Mouse (Mus musculus) T-helper 17 cell (primary cell): Measurements from ENCODE around the gene Ddx5.
"Not testable (repeated sequence)": the region's sequence is repeated elsewhere in the genome, so short reads cannot be mapped to it uniquely, and the experiment has no call there.

Experiments
- in situ Hi-C, 2 experiments: fragments of 300-600 bp; cut with MboI, MseI; formaldehyde crosslinking; loops; 1 replicate in 1 of 2; 2 replicates in 1 of 2; pipeline ENCODE4 v1.15.1; 2025; ENCODE audit warnings: high pct_unique_total_duplicates in 2 of 2

Ddx5 gene

GRCm38 (mm10) chr11:106762800-106763185 lies 26.2 kb downstream of the Ddx5 start:
- in situ Hi-C loops: loop anchor here in 1 of 2 experiments (10.0 kb wide), 1 partner anchor 348 kb away; no protein-coding TSS in a partner anchor

DNA sequence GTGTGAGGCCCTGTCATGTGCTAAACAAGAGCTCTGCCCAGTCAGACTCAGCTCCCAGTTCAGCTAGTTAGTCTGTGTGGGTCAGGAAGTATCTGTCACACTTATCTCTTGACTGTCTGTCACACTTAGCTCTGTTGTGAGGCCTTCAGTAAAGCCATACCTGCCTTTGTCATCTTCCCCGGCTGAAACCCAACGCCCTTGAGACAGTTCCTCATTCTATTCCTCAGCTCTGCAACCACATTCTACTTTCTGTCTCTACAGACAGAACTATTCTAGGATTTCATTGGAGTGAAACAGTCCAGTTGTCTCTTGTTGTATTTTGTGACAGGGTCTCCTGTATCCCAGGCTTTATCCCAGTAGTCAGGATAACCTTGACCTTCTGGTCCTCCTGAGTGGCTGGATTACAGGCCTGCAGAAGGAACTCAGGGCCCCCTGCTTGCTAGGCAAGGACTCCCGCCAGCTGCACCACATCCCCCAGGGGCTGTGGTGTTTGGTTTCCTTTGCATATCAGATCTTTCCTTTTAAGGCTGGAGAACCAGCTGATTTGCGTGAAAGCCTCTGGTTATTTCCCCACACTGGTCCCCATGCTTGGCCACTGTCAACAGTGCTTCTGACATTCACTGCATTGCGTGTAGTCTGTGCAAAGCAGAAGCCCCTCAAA lies 26.7 kb downstream of the Ddx5 start:
- in situ Hi-C loops: loop anchor here in 1 of 2 experiments (10.0 kb wide), 1 partner anchor 347 kb away; no protein-coding TSS in a partner anchor

GRCm38 (mm10) chr11:106760511-106760910 lies 28.5 kb downstream of the Ddx5 start:
- in situ Hi-C loops: loop anchor here in 1 of 2 experiments (10.0 kb wide), 1 partner anchor 346 kb away; no protein-coding TSS in a partner anchor

- in situ Hi-C loops: no loop called here
These were observed 30.0 kb downstream of the Ddx5 start for GRCm38 (mm10) chr11:106759028-106759427.

DNA sequence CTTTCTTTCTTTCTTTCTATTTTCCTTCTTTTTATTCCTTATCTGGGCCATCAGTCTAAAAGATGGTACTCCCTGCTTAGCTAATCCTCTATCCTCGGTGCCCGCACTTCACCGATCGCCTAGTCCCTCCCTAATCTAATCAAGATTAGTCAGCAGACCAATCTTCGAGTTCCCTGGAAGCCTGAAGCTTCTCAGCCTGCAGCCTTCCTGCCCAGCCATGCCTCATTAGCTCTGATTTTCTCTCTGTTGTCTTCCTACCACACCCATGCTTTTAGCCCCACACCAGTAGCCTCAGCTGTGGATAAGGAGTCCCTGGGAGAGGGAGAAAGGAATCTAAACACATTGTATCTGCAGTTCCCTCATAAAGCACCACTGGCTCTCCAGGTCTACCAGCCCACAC lies 33.4 kb downstream of the Ddx5 start:
- in situ Hi-C loops: no loop called here

DNA sequence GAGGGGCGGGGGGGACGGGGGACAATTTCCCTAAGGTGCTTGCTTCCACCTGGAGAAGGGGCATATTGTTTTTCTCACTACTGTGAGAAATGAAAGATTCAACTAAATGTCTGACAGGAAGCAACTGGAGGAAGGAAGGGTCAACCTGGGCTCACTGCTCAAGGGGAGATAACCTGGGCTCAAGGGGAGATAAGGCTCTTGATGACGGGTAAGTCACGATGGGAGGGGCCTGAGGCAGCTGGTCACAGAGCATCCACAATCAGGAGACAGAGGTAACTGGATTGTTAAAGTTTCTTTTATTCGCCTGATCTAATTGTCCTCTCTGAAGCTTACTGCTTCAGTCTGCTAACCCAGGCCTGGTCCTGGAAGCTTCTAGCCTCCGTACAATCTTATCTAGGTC lies 35.7 kb downstream of the Ddx5 start:
- in situ Hi-C loops: no loop called here

DNA sequence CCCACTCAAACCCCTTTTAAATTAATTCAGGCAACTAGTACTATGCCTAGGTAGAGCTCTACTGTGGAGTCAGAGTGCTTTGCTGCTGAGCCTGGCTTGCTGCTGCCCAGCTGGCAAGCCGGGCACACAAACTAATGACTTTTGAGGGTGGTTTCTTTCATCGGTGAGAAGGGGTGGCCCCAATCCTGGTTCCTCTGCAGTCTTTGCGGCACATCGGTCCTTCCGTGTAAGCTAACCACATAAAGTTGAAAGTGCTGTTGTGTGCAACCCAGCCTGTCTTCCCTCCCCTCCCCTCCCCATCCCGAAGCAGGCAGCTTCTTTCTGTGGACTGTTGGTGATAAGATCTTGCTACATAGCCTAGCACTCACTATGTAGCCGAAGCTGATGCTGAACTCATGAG lies 36.9 kb downstream of the Ddx5 start:
- in situ Hi-C loops: no loop called here

DNA sequence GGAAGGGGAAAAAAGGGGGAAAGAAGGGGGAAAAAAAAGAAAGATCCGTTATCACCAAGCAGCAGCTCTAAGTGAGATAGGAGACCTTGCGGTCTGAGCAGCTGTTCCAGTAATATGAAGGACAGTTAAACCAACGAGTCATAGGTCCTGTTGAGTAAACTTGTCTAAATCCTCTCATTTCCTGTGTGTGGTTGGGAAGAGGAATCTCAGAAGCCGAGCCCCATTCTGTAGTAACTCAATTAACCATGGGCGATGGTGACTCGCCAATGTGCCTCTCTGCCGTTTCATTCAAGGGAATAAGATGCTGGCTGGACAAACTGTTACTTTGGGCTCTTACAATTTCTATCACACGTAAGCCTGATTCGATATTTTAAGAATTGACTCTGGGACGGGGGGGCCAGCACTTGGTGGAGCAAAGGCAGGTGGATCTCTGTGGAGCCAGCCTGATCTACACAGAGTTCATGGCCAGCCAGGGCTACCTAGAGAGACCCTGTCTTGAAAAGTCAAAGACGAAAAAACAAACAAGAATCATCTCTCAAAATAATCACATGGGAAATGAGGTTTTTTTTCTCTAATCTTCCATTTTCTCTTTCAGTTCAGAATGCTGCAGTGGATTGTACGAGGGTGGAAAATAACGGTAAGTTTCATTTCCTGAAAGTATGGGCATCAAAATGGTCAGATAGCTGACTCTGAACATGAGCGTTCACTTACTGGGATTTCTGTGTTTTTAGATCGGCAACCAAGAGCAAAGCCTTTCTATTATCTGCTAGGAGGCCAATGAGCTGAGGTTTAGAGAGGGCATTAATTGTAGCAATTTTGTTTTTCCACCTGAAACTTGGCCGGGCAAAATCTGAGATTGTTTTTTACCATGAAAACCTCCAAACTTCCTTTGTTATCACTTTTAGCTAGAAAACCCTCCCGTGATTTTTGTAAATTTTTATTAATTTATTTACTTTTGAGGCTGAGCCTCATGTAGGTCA lies 37.7 kb downstream of the Ddx5 start, which contains the start of gene Milr1:
Gene Milr1 (plus strand): TSS at position 188 of the 980 bp plus-strand sequence.
- in situ Hi-C loops: no loop called here

DNA sequence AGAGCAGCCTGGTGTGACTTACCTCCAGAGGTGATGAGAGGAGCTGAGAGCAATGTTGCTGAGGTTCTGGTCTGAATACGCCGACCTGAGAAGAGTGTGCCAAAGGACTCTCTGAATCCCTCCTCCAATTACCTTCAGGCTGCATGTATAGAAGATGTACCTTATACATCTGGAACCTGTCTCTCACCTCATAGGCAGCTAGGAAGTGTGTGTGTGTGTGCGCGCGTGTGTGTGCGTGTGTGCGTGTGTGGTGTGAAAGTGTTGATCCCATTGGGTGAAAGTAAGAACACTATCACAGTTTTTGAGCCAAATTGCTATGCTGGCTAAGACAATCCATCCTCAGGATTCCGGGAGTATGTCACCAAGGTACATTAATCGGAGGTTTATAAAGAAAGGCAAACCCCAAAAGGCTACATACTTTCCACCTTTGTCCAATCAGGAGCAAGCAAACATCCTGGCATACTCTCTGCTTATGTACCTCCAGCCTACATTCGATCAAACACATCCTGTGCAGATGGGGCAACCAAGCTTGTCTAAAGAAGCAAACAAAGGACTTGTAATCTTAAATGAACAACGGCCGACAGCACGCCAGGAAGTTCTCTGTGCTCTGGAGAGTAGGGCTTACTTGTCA lies 38.7 kb downstream of the Ddx5 start, which contains the start of gene Pecam1:
Gene Pecam1 (minus strand): TSS at position 508 of the 631 bp plus-strand sequence.
- in situ Hi-C loops: no loop called here

GRCm38 (mm10) chr11:106749557-106750120 lies 39.3 kb downstream of the Ddx5 start:
- in situ Hi-C loops: not testable (repeated sequence)

DNA sequence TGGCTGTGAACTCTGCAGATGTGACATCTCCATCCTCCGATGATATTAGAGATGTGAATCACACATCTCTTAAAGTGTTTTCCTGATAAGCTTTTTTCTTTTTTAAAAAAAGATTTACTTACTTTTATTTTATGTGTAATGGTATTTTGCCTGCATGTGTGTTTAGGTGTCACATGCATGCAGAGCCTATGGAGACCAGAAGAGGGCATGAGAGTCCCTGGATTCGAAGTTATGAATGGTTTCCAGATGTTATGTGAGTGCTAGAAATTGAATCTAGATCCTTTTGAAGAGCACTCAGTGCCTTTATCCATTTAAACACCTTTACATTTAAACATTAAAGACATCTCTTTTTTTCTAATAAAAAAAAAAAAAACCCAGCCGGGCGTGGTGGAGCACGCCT lies 44.0 kb downstream of the Ddx5 start:
- in situ Hi-C loops: loop anchor here (5.0 kb wide), 1 partner anchor 98 kb away; no protein-coding TSS in a partner anchor

- in situ Hi-C loops: loop anchor here (5.0 kb wide), 1 partner anchor 95 kb away; no protein-coding TSS in a partner anchor
These were observed 46.6 kb downstream of the Ddx5 start for GRCm38 (mm10) chr11:106742388-106742841.

- in situ Hi-C loops: loop anchor here (5.0 kb wide), 1 partner anchor 95 kb away; no protein-coding TSS in a partner anchor
These were observed 47.2 kb downstream of the Ddx5 start for GRCm38 (mm10) chr11:106741826-106742225.

- in situ Hi-C loops: loop anchor here (5.0 kb wide), 1 partner anchor 94 kb away; no protein-coding TSS in a partner anchor
These were observed 47.8 kb downstream of the Ddx5 start for GRCm38 (mm10) chr11:106741232-106741631.

GRCm38 (mm10) chr11:106740724-106741123 lies 48.3 kb downstream of the Ddx5 start:
- in situ Hi-C loops: loop anchor here (5.0 kb wide), 1 partner anchor 93 kb away; no protein-coding TSS in a partner anchor

- in situ Hi-C loops: no loop called here
These were observed 49.9 kb downstream of the Ddx5 start for GRCm38 (mm10) chr11:106739116-106739515.

- in situ Hi-C loops: no loop called here
These were observed 51.8 kb downstream of the Ddx5 start for GRCm38 (mm10) chr11:106737178-106737621.

DNA sequence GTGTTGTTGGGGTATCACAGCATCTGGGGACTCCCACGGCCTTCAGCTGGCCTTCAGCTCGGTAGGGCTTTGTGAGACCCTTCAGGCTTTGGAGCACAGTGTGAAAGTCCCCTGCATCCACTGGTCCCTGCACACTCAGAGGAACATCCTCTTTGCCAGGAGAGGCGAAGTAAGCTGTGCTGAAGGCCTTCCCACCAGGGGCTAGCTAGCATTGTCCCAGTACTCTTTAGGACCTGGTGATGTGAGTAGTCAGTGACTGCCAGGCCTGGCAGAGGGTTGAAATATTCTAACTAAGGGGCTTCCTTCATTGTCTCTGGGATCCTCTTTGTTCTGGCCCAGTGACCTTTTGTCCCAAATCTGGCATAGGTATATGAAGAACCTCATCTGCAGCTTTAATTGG lies 52.4 kb downstream of the Ddx5 start:
- in situ Hi-C loops: no loop called here

DNA sequence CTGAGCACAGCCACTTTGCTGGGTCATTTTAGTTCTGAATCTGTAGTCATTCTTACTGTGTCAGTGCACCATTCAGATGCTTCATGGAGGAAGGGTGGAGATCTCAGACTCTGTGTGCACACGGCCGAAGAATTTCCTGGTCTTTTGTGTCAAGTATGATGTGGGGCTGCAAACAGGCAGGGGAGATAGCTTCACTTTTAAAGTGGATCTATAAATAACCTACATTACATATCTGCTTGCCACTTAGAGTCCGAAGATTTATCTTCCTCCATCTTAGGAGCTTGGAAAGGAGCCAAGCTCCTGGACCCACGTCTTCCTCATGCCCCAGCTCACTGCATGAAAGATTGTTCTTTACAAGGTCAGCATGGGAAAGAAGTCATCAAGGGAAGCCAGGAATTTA lies 58.3 kb downstream of the Ddx5 start:
- in situ Hi-C loops: no loop called here
